Mouse (Mus musculus) megakaryocyte, embryonic 14.5 days (primary cell): Measurements from ENCODE around the gene Slc25a23.

Experiments
- FLI1 ChIP-seq: IDR thresholded peaks from 2 replicates; pipeline ENCODE4 v1.6.1; 2012; ENCODE audit warnings: low read length, inconsistent platforms, mixed read lengths
- GATA1 ChIP-seq: IDR thresholded peaks from 3 replicates; pipeline ENCODE4 v1.6.1; 2012; ENCODE audit warnings: mixed read lengths, low read length, inconsistent platforms, borderline replicate concordance

GRCm38 (mm10) chr17:57108666-57109171 is 49.1 kb upstream of the Slc25a23 start:
- TF ChIP-seq FLI1 (no peak), GATA1 (no peak)
